8 mouse cellular contexts compared by ENCODE assay signal in the genomic region with DNA sequence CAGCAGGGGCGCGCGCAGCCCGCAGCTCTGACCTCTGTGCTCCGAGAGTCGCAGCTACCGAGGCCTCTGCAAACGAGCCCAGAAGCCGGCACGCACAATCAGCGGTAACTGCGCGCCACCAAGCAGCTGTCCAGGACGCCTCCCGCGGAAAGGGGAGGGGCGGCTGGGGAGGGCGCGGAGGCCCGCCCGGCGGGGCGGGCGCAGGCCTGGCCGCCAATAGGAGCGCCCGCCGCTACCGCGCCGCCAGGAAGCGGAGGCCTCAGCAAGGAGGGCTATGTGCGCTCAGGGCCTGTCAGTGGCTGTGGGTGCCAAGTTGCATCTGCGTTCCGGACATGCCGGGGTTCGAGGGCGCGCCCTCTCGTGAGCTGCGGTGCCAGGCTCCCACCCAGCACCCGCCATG.
A peak's percentile ranks its signal among the peaks of the same experiment; 100 is the strongest.
DNase-seq lines count a peak whose midpoint lies in the region; ATAC-seq lines count a peak whose summit lies in the region.
"Not testable (repeated sequence)": the region's sequence is repeated elsewhere in the genome, so short reads cannot be mapped to it uniquely, and the experiment has no call there.

No protein-coding gene starts in this region.

- not testable (repeated sequence) for H3K27ac ChIP-seq in embryonic facial prominence, embryonic 15.5 days (replicated peaks); heart, embryonic 11.5 days (ENCODE audit: low read depth, low read length)

- intact Hi-C loops in left cerebral cortex, postnatal 4 days (cut with DNase I) = not testable (repeated sequence)

- H3K9me3 ChIP-seq in embryonic facial prominence, embryonic 15.5 days (replicated peaks); heart, embryonic 11.5 days (replicated peaks; ENCODE audit: control insufficient read depth, low read length): not testable (repeated sequence)

- DNase-seq in adrenal gland, adult 2 months = peak; percentile 75
- DNase-seq in left cerebral cortex, postnatal 4 days = peak; percentile 0
- DNase-seq in lung, postnatal 25 days (ENCODE audit: low spot score) = peak; percentile 2
- peak; percentile 14 for DNase-seq in ovary, postnatal 36 days (ENCODE audit: low spot score)
- peak; percentile 32 for DNase-seq in urinary bladder, postnatal 14 days (ENCODE audit: low spot score)

- H3K36me3 ChIP-seq in embryonic facial prominence, embryonic 15.5 days; heart, embryonic 11.5 days (ENCODE audit: control insufficient read depth, insufficient read depth, low read length): not testable (repeated sequence)

- ATAC-seq in embryonic facial prominence, embryonic 15.5 days (ENCODE audit: insufficient number of reproducible peaks, low FRiP score, low TSS enrichment, low read depth) = peak; percentile 80
- peak; percentile 55; the same call in 1 of the 2 replicates for ATAC-seq in heart, embryonic 11.5 days (replicated peaks; ENCODE audit: insufficient number of reproducible peaks, low FRiP score, low TSS enrichment)
- ATAC-seq in inflammation-experienced regulatory T-cells, adult 6 months = peak; percentile 71

- under 1% methylated on average over 41 of the region's 42 CpGs for WGBS in embryonic facial prominence, embryonic 15.5 days
- 1% methylated on average over 25 of the region's 42 CpGs for WGBS in heart, embryonic 11.5 days (ENCODE audit: insufficient replicate concordance)

- not testable (repeated sequence) for H3K4me1 ChIP-seq in embryonic facial prominence, embryonic 15.5 days; heart, embryonic 11.5 days (ENCODE audit: control insufficient read depth, insufficient read depth, low read length)

- H3K4me3 ChIP-seq in embryonic facial prominence, embryonic 15.5 days (replicated peaks) = peak overlapping the region; percentile 48
- peak overlapping the region; percentile 46 for H3K4me3 ChIP-seq in heart, embryonic 11.5 days (ENCODE audit: low read depth, low read length)

- H3K4me2 ChIP-seq in embryonic facial prominence, embryonic 15.5 days (replicated peaks) = peak overlapping the region; percentile 52
- peak overlapping the region; percentile 55 for H3K4me2 ChIP-seq in heart, embryonic 11.5 days

- H3K27me3 ChIP-seq in embryonic facial prominence, embryonic 15.5 days; heart, embryonic 11.5 days (ENCODE audit: control insufficient read depth, insufficient read depth, low read length): not testable (repeated sequence)

- H3K9ac ChIP-seq in embryonic facial prominence, embryonic 15.5 days = 0 out of 2 replicates have a peak overlapping the region, but pooled peaks have one; percentile 12
- H3K9ac ChIP-seq in heart, embryonic 11.5 days (ENCODE audit: low read depth, low read length) = peak overlapping the region; percentile 60; the same call in 1 of the 2 replicates

Comparison
In these comparisons a context has a peak if more than half of its experiments do, and no peak if none do; other contexts are left out.
1. DNase-seq: peak in every context shown above with its lines; median percentile 75 in adrenal gland, adult 2 months; 32 in urinary bladder, postnatal 14 days; 14 in ovary, postnatal 36 days; 2 in lung, postnatal 25 days; 0 in left cerebral cortex, postnatal 4 days.